Comparison of ENCODE assay signal across 14 mouse cellular contexts in genomic region chr11:68038101-68038500, GRCm38 (mm10).
DNase-seq lines count a peak whose midpoint lies in the region.
"Had no signal": no experiment of that assay in that cellular context is flagged by ENCODE, and none has a peak within 500 bp of the region (broad histone marks: within the 10 kb centered on the region; RNA-seq: fewer than 3 reads in every experiment).

No protein-coding gene starts in this region.

- intact Hi-C loops in left cerebral cortex, postnatal 4 days (cut with DNase I) = no loop called here

- DNase-seq in cerebellum, adult 9-10 months = peak; percentile 28
- no peak for DNase-seq in cerebellum, adult 18-20 months
- DNase-seq in cerebellum, postnatal 25 days = peak; percentile 25 to 50
- DNase-seq in cerebellum, postnatal 4 days (ENCODE audit: low spot score in 2 of 2) = no peak
- peak; percentile 29 for DNase-seq in left cerebral cortex, postnatal 4 days
- DNase-seq in left cerebral cortex, adult 11 months (ENCODE audit: low spot score) = no peak
- peak; percentile 42 for DNase-seq in lung, postnatal 36 days
- DNase-seq in lung, postnatal 14 days = no peak
- DNase-seq: adrenal gland, adult 8-10 months; adrenal gland, postnatal 25 days; cerebellum, adult 11 months; gastrocnemius, adult 2 months; gastrocnemius, postnatal 14 days; heart, adult 11 months had no signal

Comparison
In these comparisons a context has a peak if more than half of its experiments do, and no peak if none do; other contexts are left out.
1. DNase-seq: peak in cerebellum, adult 9-10 months (single experiment), cerebellum, postnatal 25 days (2 of 2), left cerebral cortex, postnatal 4 days (single experiment) and lung, postnatal 36 days (single experiment); none in cerebellum, adult 18-20 months (0 of 2), cerebellum, postnatal 4 days (0 of 2), left cerebral cortex, adult 11 months (single experiment) and lung, postnatal 14 days (single experiment).